Mouse (Mus musculus): ENCODE measurements at regions not wholly inside any gene's neighbourhood (a gene's known extent, or its start where the extent isn't known, plus 50 kb on each side); places are given as distances from the start of the nearest gene placed in this dataset.

DNA sequence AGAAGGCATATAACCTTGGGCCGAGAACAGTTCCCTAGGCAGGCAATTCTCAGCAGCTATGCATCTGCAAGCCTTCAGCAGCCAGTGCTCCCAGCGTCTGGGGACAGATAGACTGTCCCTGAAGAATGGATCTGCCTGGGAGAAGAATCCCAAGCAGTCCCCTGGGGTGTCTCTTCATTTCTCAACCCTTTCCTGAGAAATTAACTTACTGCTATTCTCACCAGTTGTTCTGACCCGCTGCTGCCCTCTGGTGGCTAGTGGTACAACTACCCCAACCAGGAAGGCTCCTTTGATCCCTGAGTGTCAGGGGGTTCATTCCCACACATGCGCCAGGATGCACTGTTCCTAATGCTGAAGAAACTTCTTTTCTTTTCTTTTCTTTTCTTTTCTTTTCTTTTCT, 323.7 kb downstream of the Gm45692 start:
- DNase-seq (ENCODE audit: low spot score in 2 of 2): peak; percentile 16 to 74

DNA sequence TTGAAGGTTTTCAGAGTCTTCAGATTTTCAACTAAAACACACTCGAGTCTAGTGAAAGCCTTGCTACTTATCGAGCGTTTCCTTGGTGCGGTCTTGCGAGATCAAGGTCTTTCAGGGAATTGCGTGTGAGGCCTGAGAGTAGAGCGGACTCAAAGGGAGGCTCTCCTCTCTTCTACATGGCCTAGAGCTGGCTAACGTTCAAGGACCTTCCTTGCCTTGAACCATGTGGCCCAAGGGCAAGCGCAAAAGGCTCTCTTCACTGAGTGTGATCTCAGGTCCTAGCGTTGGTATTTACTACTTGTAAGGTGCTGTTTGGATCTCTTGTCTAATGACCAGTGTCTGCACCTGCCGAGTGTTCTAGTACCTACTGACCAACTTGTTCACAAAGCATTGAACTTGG, 324.4 kb downstream of the Gm45692 start:
- no peak for DNase-seq (ENCODE audit: low spot score in 2 of 2)

GRCm38 (mm10) chr8:26445991-26446390, 326.7 kb downstream of the Gm45692 start:
- no peak for DNase-seq (ENCODE audit: low spot score in 2 of 2)

GRCm38 (mm10) chr8:26447886-26448640, 328.7 kb downstream of the Gm45692 start:
- no peak for DNase-seq (ENCODE audit: low spot score in 2 of 2)

- no peak for DNase-seq (ENCODE audit: low spot score in 2 of 2)
These were observed 330.0 kb downstream of the Gm45692 start for GRCm38 (mm10) chr8:26449291-26449690.

DNA sequence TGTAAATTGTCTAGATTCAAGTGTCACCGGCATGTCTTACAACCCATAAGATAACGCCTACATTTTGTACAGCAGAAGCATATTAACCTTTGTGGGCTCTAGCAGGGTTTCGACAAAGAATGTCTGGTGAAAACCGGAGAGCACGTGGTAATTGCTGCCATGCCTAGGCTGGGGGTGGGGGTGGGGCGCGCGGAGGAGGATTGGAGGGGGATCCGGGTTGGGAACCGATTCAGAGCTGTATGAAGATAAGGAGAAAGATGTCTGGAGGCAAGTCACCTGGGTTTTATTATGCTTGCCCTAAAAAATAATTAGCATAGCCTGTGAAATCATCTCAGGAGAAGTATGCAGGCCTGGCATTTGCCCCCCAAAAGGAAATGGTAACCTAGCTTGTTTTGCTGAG, 331.2 kb downstream of the Gm45692 start:
- no peak for DNase-seq (ENCODE audit: low spot score in 2 of 2)

DNA sequence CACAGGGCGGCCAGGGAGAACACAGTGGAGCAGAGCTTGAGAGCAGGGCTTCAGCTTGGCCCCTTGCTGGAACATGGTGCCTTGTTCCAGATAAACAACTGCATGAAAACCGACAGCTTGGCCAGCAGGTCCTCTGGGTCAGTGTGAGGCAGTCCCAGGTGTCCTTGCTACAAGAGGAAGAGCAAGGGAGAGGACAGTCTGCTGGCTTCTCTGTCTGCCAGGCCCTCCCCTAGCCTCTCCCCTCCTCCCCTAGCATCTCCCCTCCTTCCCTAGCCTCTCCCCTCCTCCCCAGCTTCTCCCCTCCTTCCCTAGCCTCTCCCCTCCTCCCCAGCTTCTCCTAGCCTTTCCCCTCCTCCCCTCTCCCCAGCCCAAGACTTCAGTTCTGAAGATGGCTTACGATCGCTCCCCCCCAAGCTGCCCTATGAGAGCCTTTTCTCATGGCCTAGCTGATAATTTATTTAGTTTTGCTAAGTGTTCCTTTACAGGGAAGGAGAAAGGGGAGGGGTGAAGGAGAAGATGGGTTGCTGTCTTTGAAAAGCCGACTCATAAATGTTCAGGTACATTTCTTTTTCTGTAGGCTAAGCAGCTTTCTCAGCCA, 333.7 kb downstream of the Gm45692 start:
- DNase-seq (ENCODE audit: low spot score in 2 of 2): no peak

DNA sequence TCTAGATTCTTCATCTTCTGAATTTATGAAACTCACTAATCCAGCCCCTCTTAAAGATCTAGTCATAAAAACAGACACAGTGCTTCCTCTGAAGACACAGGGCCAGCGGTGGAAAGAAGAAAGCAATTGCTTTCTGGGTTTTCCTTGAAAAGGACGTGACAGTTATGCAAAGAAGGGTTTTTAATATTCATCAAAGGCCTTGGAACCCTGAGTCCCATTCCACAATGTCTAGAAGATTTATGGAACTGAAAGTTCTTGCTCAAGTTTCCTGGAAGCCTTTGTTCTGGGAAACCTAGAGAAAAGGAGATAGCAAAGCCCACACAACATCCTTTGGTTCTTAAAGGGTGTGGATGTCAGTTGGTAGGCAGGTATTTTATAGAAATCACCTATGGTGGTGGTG, 346.0 kb downstream of the Gm45692 start:
- DNase-seq (ENCODE audit: low spot score in 2 of 2): no peak

- peak in 1 of 2 experiments; percentile 19 for DNase-seq (ENCODE audit: low spot score in 2 of 2)
These were observed 349.1 kb downstream of the Gm45692 start for GRCm38 (mm10) chr8:26468441-26468840.

GRCm38 (mm10) chr8:26469705-26470104, 350.4 kb downstream of the Gm45692 start:
- DNase-seq (ENCODE audit: low spot score in 2 of 2): no peak

- DNase-seq (ENCODE audit: low spot score in 2 of 2): no peak
These were observed 352.6 kb downstream of the Gm45692 start for GRCm38 (mm10) chr8:26471811-26472550.

DNA sequence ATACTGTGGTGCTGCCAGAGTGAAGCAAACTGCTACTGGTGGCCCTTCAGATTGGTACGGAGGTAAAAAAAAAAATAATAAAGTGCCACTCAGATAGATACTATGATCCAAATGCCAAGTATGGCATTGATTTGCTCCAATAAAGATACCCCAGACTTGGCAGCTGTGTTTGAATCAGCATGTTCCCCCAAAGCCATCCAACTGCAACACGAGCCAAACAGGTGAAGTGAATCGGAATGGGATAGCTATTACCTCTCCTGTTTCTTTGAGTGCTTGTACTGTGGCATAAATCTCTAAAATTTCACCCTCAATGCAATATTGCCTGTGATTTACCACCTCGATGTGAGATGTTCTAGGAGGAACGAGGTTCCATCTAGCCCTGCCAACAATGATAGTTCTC, 365.4 kb downstream of the Gm45692 start:
- no peak for DNase-seq (ENCODE audit: low spot score in 2 of 2)

GRCm38 (mm10) chr8:26487866-26488265, 368.5 kb downstream of the Gm45692 start:
- DNase-seq (ENCODE audit: low spot score in 2 of 2): no peak

DNA sequence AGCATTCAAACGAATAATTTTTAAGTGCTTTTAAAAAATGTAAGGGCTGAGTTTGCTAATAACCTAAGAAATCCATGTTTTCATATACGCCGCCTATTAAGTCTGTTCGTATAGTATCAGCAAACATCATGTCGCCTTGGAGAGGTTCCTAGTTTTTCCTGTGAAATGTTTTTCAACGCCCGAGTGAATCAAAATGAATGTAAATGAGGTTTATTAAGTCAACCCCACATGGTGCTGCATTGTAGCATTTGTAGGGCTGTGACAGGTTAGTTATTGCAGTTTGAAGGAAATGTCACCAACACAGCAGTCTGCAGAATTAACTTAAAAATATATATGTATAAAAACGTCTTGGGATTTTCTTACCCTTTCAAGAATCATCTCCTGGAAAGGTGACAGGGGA, 369.3 kb downstream of the Gm45692 start:
- DNase-seq (ENCODE audit: low spot score in 2 of 2): no peak

DNA sequence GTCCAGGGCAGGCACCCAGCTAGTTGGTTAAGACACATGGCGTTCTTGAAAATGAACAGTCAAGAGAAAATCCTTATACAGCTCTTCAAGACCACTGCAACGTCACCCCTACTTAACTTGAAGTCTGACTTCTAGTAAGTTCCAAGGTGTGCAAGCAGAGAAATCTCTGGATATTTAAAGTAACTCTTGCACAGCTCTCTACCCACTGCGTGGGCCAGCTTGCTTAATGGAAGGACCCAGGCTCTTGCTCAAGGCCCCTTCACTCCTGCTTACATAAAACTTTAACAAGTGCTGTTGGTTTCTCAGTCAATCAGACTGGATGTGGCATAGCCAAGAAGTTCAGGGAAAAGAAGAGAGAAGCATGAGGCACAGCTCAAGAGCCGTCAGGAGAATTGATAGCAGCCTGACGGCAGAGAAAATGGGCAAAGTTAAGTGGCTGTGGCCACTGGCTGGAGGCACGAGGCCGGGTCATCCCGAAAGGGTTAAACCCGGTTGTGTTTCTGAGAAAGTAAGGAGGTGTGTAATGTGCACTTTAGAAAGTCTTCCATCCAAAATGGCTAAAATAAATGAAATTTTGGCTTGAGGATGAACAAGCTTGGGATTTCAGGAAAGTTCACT, 382.0 kb downstream of the Gm45692 start:
- no peak for DNase-seq (ENCODE audit: low spot score in 2 of 2)

GRCm38 (mm10) chr8:26501814-26502572, 382.7 kb downstream of the Gm45692 start:
- no peak for DNase-seq (ENCODE audit: low spot score in 2 of 2)

DNA sequence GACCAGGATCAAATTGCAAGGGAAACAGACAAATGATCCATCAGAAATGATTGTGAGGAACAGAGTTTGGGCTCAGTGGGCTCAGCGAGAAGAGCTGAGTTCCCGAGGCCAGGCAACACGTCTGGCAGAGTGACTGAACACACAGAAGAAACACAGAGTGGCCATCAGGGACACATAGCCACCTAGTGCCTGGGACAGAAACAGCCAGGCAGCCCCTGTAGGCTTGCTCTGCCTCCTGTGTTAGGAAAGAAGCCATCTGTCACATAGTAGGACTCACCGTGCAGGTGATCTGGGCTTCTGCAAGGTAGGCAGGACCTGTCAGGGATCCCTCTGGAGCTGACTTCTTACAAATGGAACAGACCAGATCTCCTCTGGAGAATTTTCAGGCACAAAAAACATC, 383.4 kb downstream of the Gm45692 start:
- DNase-seq (ENCODE audit: low spot score in 2 of 2): no peak

DNA sequence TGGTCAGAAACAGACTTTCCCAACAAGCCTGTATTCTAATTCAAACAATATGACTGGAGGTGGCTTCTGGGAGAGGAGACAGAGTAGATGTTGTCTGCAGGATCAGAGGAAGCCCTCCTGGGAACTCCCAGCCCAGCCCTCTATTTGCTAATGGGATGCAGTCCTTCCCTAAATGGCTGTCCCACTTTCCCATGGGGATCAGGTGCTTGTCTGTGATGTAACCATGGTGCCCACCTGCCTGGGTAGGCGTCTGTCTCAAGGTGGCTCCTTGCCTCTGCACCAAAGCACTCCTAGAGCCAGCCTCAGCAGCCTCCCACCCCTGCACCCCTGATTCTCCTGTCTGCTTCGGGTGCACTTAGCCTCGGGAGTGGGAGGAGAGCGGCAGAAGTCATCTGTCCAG, 384.6 kb downstream of the Gm45692 start:
- no peak for DNase-seq (ENCODE audit: low spot score in 2 of 2)

GRCm38 (mm10) chr8:26504319-26505035, 385.1 kb downstream of the Gm45692 start:
- no peak for DNase-seq (ENCODE audit: low spot score in 2 of 2)

GRCm38 (mm10) chr8:26507611-26508070, 388.3 kb downstream of the Gm45692 start:
- no peak for DNase-seq (ENCODE audit: low spot score in 2 of 2)

- no peak for DNase-seq (ENCODE audit: low spot score in 2 of 2)
These were observed 389.9 kb downstream of the Gm45692 start for GRCm38 (mm10) chr8:26509254-26509653.

Data from spleen, postnatal 10 days (tissue).